Mouse (Mus musculus) adrenal gland, adult 8-10 months (tissue): ENCODE measurements around the gene Arrdc2. TPM values are rescaled to one million over a fixed set of nuclear protein-coding genes. Genes with fewer than 3 reads are reported as not detected.

Experiments used
- DNase-seq: peaks from one replicate; pipeline ENCODE4 v3.0.0; 2022
- total RNA-seq, 4 experiments: library from RNA; stranded (reverse); gene quantifications; 2 replicates each; pipeline ENCODE4 v1.2.4; 2022

The Arrdc2 gene
- total RNA-seq, 4 experiments from 2014 or later, result 11.7 to 17.7 (median 14.5) TPM

GRCm38 (mm10) chr8:70863956-70864711 is 24.6 kb upstream of the Arrdc2 start:
- DNase-seq, result no peak

GRCm38 (mm10) chr8:70862824-70863641 is 23.5 kb upstream of the Arrdc2 start, which contains the start of gene Kcnn1:
Kcnn1 (minus strand) TSS chr8:70863258.
- no peak for DNase-seq

- DNase-seq, result no peak
Observed at GRCm38 (mm10) chr8:70857516-70857915, 18.0 kb upstream of the Arrdc2 start.

- DNase-seq, result peak; percentile 67
Observed at GRCm38 (mm10) chr8:70856541-70857197, 17.1 kb upstream of the Arrdc2 start.

- no peak for DNase-seq
Observed at GRCm38 (mm10) chr8:70856028-70856427, 16.5 kb upstream of the Arrdc2 start.

- no peak for DNase-seq
Observed at GRCm38 (mm10) chr8:70853863-70854262, 14.3 kb upstream of the Arrdc2 start.

- no peak for DNase-seq
Observed at GRCm38 (mm10) chr8:70852595-70853231, 13.2 kb upstream of the Arrdc2 start.

GRCm38 (mm10) chr8:70851837-70852236 is 12.3 kb upstream of the Arrdc2 start:
- DNase-seq, result no peak

GRCm38 (mm10) chr8:70850947-70851346 is 11.4 kb upstream of the Arrdc2 start:
- no peak for DNase-seq

- no peak for DNase-seq
Observed at GRCm38 (mm10) chr8:70850132-70850845, 10.8 kb upstream of the Arrdc2 start.

- DNase-seq, result no peak
Observed at GRCm38 (mm10) chr8:70849333-70849990, 9.9 kb upstream of the Arrdc2 start.

- DNase-seq, result no peak
Observed at GRCm38 (mm10) chr8:70846371-70847154, 7.0 kb upstream of the Arrdc2 start.

- DNase-seq, result no peak
Observed at GRCm38 (mm10) chr8:70845108-70845507, 5.6 kb upstream of the Arrdc2 start.

GRCm38 (mm10) chr8:70844523-70844922 is 5.0 kb upstream of the Arrdc2 start:
- DNase-seq, result peak; percentile 81

- DNase-seq, result no peak
Observed at GRCm38 (mm10) chr8:70843941-70844340, 4.4 kb upstream of the Arrdc2 start.

GRCm38 (mm10) chr8:70843214-70843773 is 3.8 kb upstream of the Arrdc2 start:
- DNase-seq, result no peak

- no peak for DNase-seq
Observed at GRCm38 (mm10) chr8:70842484-70842883, 3.0 kb upstream of the Arrdc2 start.

GRCm38 (mm10) chr8:70841147-70842072 is 1.9 kb upstream of the Arrdc2 start:
- DNase-seq, result peak; percentile 76

- DNase-seq, result no peak
Observed at GRCm38 (mm10) chr8:70840590-70840989, 1.1 kb upstream of the Arrdc2 start.
